Mouse (Mus musculus) stomach, postnatal 0 days (tissue): ENCODE results near the gene Cnksr3. TPM values are rescaled to one million over a fixed set of nuclear protein-coding genes. Genes with fewer than 3 reads are reported as not detected.

Source experiments
- ATAC-seq: fragments of 200-750 bp; cut with Nextera tagmentation; 2 replicates; pipeline ENCODE4 v1.8.0; 2017; ENCODE audit not compliant: low FRiP score, low TSS enrichment
- DNase-seq: peaks from one replicate; pipeline ENCODE4 v3.0.0-alpha.2; 2016; ENCODE audit warnings: low spot score
- H3K27ac ChIP-seq: fragments of 300-500 bp; sonication (generic); replicated peaks from 2 replicates; pipeline ENCODE4 v1.5.1; 2014; ENCODE audit warnings: mild to moderate bottlenecking, control low read depth
- H3K27me3 ChIP-seq: fragments of 300-500 bp; sonication (generic); 2 replicates; pipeline ENCODE4 v1.6.1; 2014; ENCODE audit warnings: low read length; ENCODE audit not compliant: control insufficient read depth, insufficient read depth
- H3K36me3 ChIP-seq: fragments of 300-500 bp; sonication (generic); 2 replicates; pipeline ENCODE4 v1.6.1; 2014; ENCODE audit warnings: low read length, mixed read lengths; ENCODE audit not compliant: control insufficient read depth, insufficient read depth
- H3K4me1 ChIP-seq: fragments of 300-500 bp; sonication (generic); replicated peaks from 2 replicates; pipeline ENCODE4 v1.6.1; 2014; ENCODE audit warnings: antibody characterized with exemption; ENCODE audit not compliant: control insufficient read depth, insufficient read depth
- H3K4me2 ChIP-seq: fragments of 300-500 bp; sonication (generic); replicated peaks from 2 replicates; pipeline ENCODE4 v1.6.1; 2014; ENCODE audit warnings: low read depth, mild to moderate bottlenecking, control low read depth, moderate library complexity
- H3K4me3 ChIP-seq: fragments of 300-500 bp; sonication (generic); 2 replicates; pipeline ENCODE4 v1.5.1; 2014; ENCODE audit warnings: low read depth, low read length, control low read depth
- H3K9ac ChIP-seq: fragments of 300-500 bp; sonication (generic); 2 replicates; pipeline ENCODE4 v1.6.1; 2014; ENCODE audit warnings: mild to moderate bottlenecking, low read length, control low read depth, mixed read lengths
- H3K9me3 ChIP-seq: fragments of 300-500 bp; sonication (generic); 2 replicates; pipeline ENCODE4 v1.6.1; 2016; ENCODE audit warnings: low read length; ENCODE audit not compliant: control insufficient read depth
- CTCF ChIP-seq: IDR thresholded peaks from 2 replicates; pipeline ENCODE4 v1.5.1; 2016; ENCODE audit warnings: antibody characterized with exemption, low read depth, mild to moderate bottlenecking, moderate library complexity
- EP300 ChIP-seq: optimal IDR thresholded peaks from 2 replicates; pipeline ENCODE3; 2016; ENCODE audit warnings: antibody characterized with exemption
- WGBS: fragments of 180-500 bp; shearing (Covaris S2); extraction: QIAGEN DNeasy Blood & Tissue Kit; methylation state at CpG from one replicate; pipeline ENCODE4 v1.1.7; 2014; 5-methylcytosine and 5-hydroxymethylcytosine counted together
- polyA plus RNA-seq: library from polyadenylated mRNA; unstranded; fragments of >200 nt; fragmentation: Nextera tagmentation; extraction: Ambion mirVana; gene quantifications from 2 replicates; pipeline ENCODE4 v1.2.1, GENCODE M21; 2015

The Cnksr3 gene
- polyA plus RNA-seq, 1 experiment from 2014 or later: 7.0 TPM

DNA sequence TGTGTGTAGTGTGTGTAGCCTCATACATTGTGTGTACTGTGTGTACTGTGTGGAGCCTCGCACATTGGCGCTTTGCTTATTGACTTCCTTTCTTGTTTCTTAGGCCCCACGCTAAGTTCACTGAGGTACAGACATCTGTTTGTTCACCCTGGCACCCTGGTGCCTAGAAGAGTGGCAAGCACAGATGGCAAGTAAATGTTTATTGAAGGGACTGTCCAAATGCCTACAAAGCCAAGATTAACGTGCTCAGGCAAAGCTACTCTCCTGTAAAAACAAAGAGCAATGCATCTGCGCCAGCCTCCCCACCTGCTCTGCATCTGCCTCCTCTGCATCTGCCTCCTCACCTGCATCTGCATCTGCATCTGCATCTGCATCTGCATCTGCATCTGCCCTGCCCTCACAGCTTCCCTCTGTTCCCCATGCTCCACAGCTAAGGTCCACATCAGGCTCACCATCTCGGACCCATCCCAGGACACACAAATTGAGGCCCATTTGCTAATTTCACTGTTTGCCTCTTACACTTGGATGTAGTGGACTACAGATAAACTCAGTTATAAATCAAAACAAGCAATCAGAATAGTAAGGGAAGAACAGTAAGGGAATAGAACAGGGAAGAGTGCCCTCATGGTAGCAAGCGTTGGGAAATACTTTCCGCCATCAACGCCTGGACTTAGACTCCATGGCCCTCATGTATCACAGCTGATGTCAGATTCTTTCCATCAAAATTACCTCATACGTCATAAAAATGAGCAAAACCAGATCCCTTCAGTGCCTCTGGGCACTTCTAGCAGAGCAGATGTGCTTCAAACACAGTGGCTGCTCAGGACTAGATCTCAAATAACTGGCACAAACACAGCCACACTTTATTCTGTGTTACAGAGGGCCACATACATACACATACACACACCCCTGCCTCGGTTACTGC, 62.1 kb downstream of the Cnksr3 start:
- DNase-seq (no peak), ATAC-seq (no peak)
- peaks cover 2% of the 10 kb centered on the region; the same call in 1 of the 2 replicates for H3K36me3 ChIP-seq
- no peak overlapping the region for H3K9ac ChIP-seq
- no peak overlapping the region for H3K4me3 ChIP-seq
- no peaks in the 10 kb centered on the region for H3K4me1 ChIP-seq
- H3K9me3 ChIP-seq: no peaks in the 10 kb centered on the region
- 81% methylated on average over 11 of the region's 11 CpGs for WGBS
- no peaks in the 10 kb centered on the region for H3K27me3 ChIP-seq
- no peak overlapping the region for H3K27ac ChIP-seq
- TF ChIP-seq CTCF: no peak
- no peak for TF ChIP-seq EP300
- H3K4me2 ChIP-seq: no peak overlapping the region

GRCm38 (mm10) chr10:7145614-7146013, 66.4 kb downstream of the Cnksr3 start:
- Histone ChIP-seq H3K36me3 (no peaks in the 10 kb centered on the region), H3K9me3 (no peaks in the 10 kb centered on the region), H3K4me2 (no peak overlapping the region), H3K9ac (no peak overlapping the region), H3K27me3 (no peaks in the 10 kb centered on the region), H3K27ac (peak overlapping the region; percentile 30; the same call in 1 of the 2 replicates), H3K4me3 (no peak overlapping the region), H3K4me1 (peaks cover 7% of the 10 kb centered on the region; the same call in 1 of the 2 replicates)
- DNase-seq: peak; percentile 46
- TF ChIP-seq EP300 (no peak), CTCF (no peak)
- ATAC-seq: peak; percentile 85
- 68% methylated on average over 5 of the region's 5 CpGs for WGBS

- H3K4me2 ChIP-seq: no peak overlapping the region
- no peak overlapping the region for H3K4me3 ChIP-seq
- WGBS: 31% methylated on average over 13 of the region's 13 CpGs
- H3K9me3 ChIP-seq: no peaks in the 10 kb centered on the region
- H3K27ac ChIP-seq: peak overlapping the region; percentile 56; the same call in 1 of the 2 replicates
- no peaks in the 10 kb centered on the region for H3K27me3 ChIP-seq
- ATAC-seq (no peak), DNase-seq (no peak)
- no peaks in the 10 kb centered on the region; the same call in 1 of the 2 replicates for H3K36me3 ChIP-seq
- peaks cover 7% of the 10 kb centered on the region; the same call in 1 of the 2 replicates for H3K4me1 ChIP-seq
- no peak overlapping the region for H3K9ac ChIP-seq
- TF ChIP-seq EP300 (no peak), CTCF (no peak)
Measured at GRCm38 (mm10) chr10:7144081-7144783, 67.8 kb downstream of the Cnksr3 start.

GRCm38 (mm10) chr10:7142287-7142686, 69.8 kb downstream of the Cnksr3 start:
- Histone ChIP-seq H3K4me1 (peaks cover 7% of the 10 kb centered on the region; the same call in 1 of the 2 replicates), H3K36me3 (no peaks in the 10 kb centered on the region; the same call in 1 of the 2 replicates), H3K9me3 (no peaks in the 10 kb centered on the region), H3K27ac (0 out of 2 replicates have a peak overlapping the region, but pooled peaks have one; percentile 13), H3K4me3 (no peak overlapping the region), H3K4me2 (no peak overlapping the region), H3K9ac (no peak overlapping the region), H3K27me3 (no peaks in the 10 kb centered on the region)
- DNase-seq (no peak), ATAC-seq (peak; percentile 40; the same call in 1 of the 2 replicates)
- TF ChIP-seq EP300 (no peak), CTCF (no peak)
- WGBS: 61% methylated on average over 8 of the region's 8 CpGs

DNA sequence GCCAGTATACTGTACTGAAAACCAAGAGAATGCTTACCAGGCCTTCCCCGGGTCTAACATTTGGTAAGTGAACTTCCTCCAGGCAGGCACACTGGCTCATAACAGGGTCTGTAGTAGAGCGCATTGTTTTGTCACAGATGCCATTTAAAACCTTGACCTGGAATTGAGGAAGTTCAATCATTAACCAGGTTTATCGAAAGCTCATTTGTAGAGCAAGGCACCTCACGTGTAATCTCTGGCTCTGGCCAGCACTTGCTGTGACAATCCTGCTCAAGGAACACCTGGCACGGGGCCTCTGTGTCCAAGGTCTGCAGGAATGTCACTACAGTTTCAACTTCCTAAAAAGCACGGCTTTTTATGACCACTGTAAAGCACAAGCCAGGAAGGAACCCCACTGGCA, 71.8 kb downstream of the Cnksr3 start:
- Histone ChIP-seq H3K36me3 (no peaks in the 10 kb centered on the region; the same call in 1 of the 2 replicates), H3K4me2 (no peak overlapping the region), H3K27me3 (no peaks in the 10 kb centered on the region), H3K9me3 (no peaks in the 10 kb centered on the region), H3K27ac (no peak overlapping the region), H3K4me3 (no peak overlapping the region), H3K4me1 (peaks cover 7% of the 10 kb centered on the region; the same call in 1 of the 2 replicates), H3K9ac (no peak overlapping the region)
- TF ChIP-seq CTCF (no peak), EP300 (no peak)
- ATAC-seq (peak; percentile 86), DNase-seq (peak; percentile 72)
- WGBS: 49% methylated on average over 6 of the region's 6 CpGs
